Mouse (Mus musculus): ENCODE measurements around the gene P4ha3. TPM values are rescaled to one million over a fixed set of nuclear protein-coding genes. Genes with fewer than 3 reads are reported as not detected.

Gene P4ha3
- 0.14 TPM in 1 of 2 replicates, not detected in the other for polyA plus RNA-seq (2012)

DNA sequence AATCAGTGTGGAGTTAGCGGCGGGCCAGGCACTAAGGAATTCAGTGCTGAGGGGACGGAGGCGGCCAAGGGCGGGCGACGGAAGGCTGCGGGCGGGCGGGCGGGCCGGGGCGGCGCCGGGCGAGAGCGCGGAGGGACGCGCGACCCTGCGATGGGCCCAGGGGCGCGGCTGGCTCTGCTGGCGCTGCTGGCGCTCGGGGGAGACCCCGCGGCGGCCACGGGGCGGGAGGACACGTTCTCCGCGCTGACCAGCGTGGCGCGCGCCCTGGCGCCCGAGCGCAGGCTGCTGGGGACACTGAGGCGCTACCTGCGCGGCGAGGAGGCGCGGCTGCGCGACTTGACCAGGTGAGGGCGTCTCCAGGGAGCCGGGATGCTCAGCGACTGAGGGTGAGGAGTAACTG is at the start of gene P4ha3:
Gene P4ha3, plus strand, starts transcription at position 138 of the 400 bp plus-strand sequence.

Other genes with a start within 250 kb of the P4ha3 start
- 22.5 and 29.7 TPM in 2 replicates for gene Pold3, start 164.0 kb upstream of the P4ha3 start, polyA plus RNA-seq (2012)
- 3.5 TPM in 2 replicates for gene Lipt2, start 126.2 kb upstream of the P4ha3 start, polyA plus RNA-seq (2012)
- gene Kcne3, start 109.0 kb upstream of the P4ha3 start, polyA plus RNA-seq (2012): 0.20 TPM in 1 of 2 replicates, not detected in the other
- 15.8 and 16.0 TPM in 2 replicates for gene Pgm2l1, start 58.1 kb upstream of the P4ha3 start, polyA plus RNA-seq (2012)
- gene C2cd3, start 86.7 kb downstream of the P4ha3 start, polyA plus RNA-seq (2012): 23.0 and 30.0 TPM in 2 replicates
- gene Ppme1, start 86.8 kb downstream of the P4ha3 start, polyA plus RNA-seq (2012): 51.9 and 62.8 TPM in 2 replicates
- 0.12 TPM in 1 of 2 replicates, not detected in the other for gene Ucp3, start 187.5 kb downstream of the P4ha3 start, polyA plus RNA-seq (2012)
- 989 and 1,188 TPM in 2 replicates for gene Ucp2, start 207.8 kb downstream of the P4ha3 start, polyA plus RNA-seq (2012)
- gene Dnajb13, start 229.4 kb downstream of the P4ha3 start, polyA plus RNA-seq (2012): 0.75 TPM in 1 of 2 replicates, not detected in the other

Data from megakaryocyte-erythroid progenitor cell, adult 5 weeks (primary cell).